Mouse (Mus musculus): ENCODE data around the gene Ppm1h. TPM values are rescaled to one million over a fixed set of nuclear protein-coding genes. Genes with fewer than 3 reads are reported as not detected.
"Not testable (repeated sequence)": the region's sequence is repeated elsewhere in the genome, so short reads cannot be mapped to it uniquely, and the experiment has no call there.

The Ppm1h gene
- total RNA-seq, 2 experiments from 2014 or later = 6.9 to 7.3 TPM

- no peak for DNase-seq
Measured at GRCm38 (mm10) chr10:122931851-122932550, 253.4 kb downstream of the Ppm1h start.

GRCm38 (mm10) chr10:122933053-122933838 lies 254.7 kb downstream of the Ppm1h start:
- no peak for DNase-seq

DNA sequence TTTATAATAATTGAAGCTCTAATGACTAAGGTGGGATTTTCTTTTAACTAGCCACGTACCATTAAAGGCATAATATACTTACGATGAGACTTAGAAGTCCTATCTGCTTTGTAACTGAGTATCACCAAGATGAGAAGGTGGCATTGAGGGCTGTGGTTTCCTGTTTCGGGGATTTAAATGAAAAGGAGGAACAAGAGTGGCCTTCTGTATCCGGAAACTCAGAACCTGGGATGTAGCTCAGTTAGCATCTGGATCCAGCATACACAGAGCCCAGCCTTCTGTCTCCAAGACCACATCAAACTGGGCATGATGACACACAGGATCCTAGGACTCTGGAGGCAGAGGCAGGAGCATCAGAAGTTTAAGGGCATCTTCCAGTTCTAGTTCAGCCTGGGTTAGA lies 256.8 kb downstream of the Ppm1h start:
- not testable (repeated sequence) for DNase-seq

DNA sequence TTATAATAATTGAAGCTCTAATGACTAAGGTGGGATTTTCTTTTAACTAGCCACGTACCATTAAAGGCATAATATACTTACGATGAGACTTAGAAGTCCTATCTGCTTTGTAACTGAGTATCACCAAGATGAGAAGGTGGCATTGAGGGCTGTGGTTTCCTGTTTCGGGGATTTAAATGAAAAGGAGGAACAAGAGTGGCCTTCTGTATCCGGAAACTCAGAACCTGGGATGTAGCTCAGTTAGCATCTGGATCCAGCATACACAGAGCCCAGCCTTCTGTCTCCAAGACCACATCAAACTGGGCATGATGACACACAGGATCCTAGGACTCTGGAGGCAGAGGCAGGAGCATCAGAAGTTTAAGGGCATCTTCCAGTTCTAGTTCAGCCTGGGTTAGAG lies 258.8 kb downstream of the Ppm1h start:
- not testable (repeated sequence) for DNase-seq

DNA sequence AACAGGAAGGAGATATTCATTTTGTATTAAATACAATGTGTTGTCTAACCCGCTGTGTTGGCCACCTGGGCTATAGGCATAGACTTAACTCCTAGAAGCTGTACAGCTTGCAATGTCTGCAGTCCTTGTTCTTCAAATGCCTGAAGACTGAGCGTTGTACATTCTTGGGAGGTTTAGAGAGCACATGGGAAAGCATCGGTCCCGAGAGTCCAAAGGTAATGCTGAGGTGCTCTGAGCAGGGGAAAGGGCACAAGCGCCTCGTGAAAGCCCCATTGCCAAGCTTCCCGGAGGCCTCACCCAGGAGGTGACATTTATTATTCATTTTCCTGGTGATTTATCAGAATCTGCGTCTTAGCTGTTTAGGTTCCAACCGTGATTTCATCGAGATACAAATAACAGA lies 261.0 kb downstream of the Ppm1h start:
- no peak for DNase-seq

DNA sequence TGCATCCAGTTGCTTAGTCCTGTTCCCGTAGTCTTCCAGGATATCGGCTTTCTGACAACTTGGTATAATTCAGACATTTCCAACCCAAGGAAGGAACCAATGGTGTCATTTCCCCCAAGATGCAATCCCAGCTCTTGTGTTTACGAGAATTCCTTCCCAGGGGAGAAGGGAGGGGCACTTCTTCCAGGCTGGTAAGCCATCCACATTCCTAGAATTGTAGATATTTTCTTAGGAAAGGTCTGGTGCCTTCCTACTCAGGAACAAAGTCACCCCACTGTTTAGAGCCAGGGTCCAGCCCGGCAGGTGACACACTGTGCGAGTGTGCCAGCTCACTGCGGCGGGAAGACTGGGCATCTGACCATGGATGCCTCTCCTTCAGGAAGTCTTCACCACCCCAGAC lies 264.2 kb downstream of the Ppm1h start:
- DNase-seq = no peak

- no peak for DNase-seq
Measured at GRCm38 (mm10) chr10:122943824-122944223, 265.3 kb downstream of the Ppm1h start.

DNA sequence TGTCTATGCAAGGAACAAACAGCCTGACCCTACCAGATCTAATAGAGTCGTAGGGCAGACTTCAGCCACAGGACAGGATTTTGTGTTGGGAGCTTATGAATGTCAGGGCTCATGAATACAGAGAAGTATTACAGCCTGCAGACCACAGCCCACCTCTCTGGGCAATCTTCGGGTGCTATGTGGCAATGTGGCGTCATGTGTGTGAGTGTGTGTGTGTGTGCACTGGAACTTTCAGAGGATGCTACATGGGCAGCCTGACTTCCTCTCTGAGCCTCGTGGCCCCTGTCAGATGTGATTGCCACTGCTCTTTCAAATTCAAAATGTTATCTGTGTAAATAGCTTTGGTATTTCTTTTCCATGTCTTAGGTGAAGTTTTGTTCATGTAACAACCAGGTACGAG lies 266.3 kb downstream of the Ppm1h start:
- DNase-seq = no peak

GRCm38 (mm10) chr10:122950966-122951365 lies 272.4 kb downstream of the Ppm1h start:
- no peak for DNase-seq

GRCm38 (mm10) chr10:122953576-122953975 lies 275.0 kb downstream of the Ppm1h start:
- DNase-seq = no peak

DNA sequence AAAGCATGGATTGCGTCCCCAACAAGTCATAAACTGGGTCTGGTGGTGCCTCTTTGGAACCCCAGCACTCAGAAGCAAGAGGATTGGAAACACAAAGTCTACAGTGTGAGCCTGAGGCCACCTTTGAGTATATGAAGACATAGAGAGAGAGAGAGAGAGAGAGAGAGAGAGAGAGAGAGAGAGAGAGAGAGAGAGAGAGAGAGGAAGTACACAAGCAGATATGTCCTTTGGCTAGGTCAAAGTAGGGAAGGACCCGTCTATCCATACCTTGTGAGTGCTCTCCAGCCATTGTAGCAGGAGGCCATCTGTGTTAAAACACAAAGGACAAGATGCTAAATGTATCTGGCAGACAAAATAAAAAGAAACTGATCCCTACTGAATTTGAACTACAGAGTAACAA lies 279.4 kb downstream of the Ppm1h start:
- DNase-seq = no peak

GRCm38 (mm10) chr10:122958699-122959098 lies 280.1 kb downstream of the Ppm1h start:
- no peak for DNase-seq

DNA sequence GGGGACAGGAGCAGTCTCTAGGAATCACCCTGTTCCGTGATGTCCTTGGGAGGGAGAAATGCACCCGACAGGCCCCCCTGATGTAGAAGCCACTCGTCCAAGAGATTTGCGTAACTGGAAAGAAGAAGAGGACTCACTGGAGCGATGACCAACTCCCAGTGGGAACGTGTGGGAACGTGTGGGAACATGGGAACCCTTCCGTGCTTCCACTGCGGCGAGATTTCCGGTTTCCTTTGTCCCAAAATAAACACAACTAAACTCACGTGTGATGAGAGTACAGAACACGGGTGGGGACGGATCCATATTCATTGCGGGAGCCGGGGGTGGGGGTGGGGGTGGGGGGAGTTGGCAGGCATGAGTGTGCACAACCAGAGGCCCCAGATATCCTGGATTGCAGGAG lies 281.7 kb downstream of the Ppm1h start:
- peak; percentile 52 to 73 for DNase-seq

DNA sequence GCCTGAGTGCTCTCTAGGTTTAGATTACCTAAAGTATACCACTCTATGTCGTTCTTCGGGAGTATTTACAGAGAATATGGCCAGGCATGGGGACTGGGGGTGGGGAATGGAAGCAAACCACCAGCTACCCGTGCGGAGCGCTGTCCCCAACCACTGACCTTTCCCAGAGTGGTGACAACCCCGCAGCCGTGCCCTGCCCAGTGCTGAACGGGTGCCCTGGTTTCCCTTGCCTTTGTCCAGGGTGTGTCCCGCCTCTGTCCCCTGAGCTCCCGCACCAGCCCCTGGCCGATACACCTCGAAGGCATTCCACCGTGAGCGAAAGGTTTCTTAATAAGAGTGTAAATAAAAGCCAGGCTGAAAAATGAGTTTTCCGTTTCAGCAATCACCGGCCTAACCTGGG lies 282.2 kb downstream of the Ppm1h start:
- no peak for DNase-seq

DNA sequence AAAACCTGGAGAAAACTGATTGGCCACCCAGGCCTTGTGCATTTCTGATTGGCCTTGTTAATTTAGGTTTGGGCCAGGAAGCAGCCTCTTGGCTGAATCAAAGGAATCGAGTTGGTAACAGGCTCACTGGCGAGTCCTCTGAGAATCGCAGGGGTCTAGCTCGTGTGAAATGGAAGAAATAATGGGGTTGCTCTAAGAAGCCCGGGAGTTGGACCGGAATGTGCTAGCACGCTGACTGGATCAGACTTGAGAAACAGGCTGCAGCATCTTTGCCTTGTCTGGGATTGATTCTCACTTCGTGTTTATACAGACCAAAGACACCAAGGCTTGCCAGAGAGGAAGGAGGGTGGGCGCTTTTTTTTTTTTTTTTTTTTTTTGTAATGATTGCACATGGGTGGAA lies 282.9 kb downstream of the Ppm1h start:
- no peak for DNase-seq

GRCm38 (mm10) chr10:122962651-122963050 lies 284.1 kb downstream of the Ppm1h start:
- DNase-seq = no peak

GRCm38 (mm10) chr10:122963463-122964240 lies 285.1 kb downstream of the Ppm1h start:
- no peak for DNase-seq

GRCm38 (mm10) chr10:122964241-122964636 lies 285.7 kb downstream of the Ppm1h start:
- no peak for DNase-seq

- DNase-seq = not testable (repeated sequence)
Measured at GRCm38 (mm10) chr10:122965650-122966049, 287.1 kb downstream of the Ppm1h start.

DNA sequence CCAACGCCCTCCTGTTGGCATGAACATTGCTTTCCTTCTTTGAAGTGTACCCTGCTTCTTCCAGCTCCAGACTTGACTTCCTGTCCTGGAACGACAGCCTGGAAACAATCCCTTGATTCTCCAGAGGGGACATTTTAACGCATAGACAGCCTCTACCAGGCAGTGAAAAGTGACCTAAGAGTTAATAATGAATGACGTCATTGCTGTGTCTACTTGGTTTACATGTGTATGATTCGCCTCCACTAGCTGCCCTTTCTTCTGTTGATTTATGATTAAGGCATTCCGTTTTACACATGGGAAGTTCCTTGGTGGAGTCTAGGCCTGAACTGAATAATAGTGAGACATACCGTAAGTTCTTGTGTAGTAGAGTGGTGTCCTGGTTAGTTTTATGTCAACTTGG lies 287.9 kb downstream of the Ppm1h start:
- DNase-seq = no peak

- DNase-seq = no peak
Measured at GRCm38 (mm10) chr10:122970188-122970587, 291.6 kb downstream of the Ppm1h start.

DNA sequence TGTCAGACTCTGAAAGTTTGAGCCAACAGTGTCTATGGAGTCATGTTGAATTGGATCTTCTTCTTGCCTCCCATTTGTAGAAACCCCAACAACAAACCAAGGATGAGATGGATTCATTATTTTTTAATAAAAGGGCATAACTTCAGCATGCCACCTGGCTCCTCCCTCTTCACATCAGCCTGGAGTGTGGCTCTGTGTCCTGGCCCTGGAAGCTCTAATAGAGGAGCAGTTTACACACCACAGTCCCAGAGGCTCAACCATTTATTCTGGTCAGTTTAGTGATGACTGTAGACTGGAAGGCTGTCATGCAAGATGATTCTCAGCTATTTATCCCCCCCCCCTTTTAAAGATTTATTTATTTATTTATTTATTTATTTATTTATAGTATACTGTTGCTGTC lies 294.7 kb downstream of the Ppm1h start:
- DNase-seq = no peak

GRCm38 (mm10) chr10:122976038-122976437 lies 297.5 kb downstream of the Ppm1h start:
- no peak for DNase-seq
